Mouse (Mus musculus) left cerebral cortex, postnatal 10 days (tissue): ENCODE results near the gene Spns2. TPM values are rescaled to one million over a fixed set of nuclear protein-coding genes. Genes with fewer than 3 reads are reported as not detected.

Experiments
- DNase-seq, 2 experiments: peaks; one replicate each; pipeline ENCODE4 v3.0.0; 2021 to 2022; ENCODE audit warnings: low spot score in 2 of 2, mixed read lengths in 1 of 2; ENCODE audit errors: extremely low spot score in 1 of 2
- intact Hi-C: fragments of 180-260 bp; cut with DNase I; formaldehyde crosslinking; loops from one replicate; pipeline ENCODE4 v1.15.1; 2025
- total RNA-seq, 2 experiments: library from RNA; stranded (reverse); gene quantifications; 2 replicates each; pipeline ENCODE4 v1.2.3; 2021

Spns2 gene
- total RNA-seq, 2 experiments from 2014 or later: 30.8 to 37.4 TPM

- no peak for DNase-seq
- intact Hi-C loops: no loop called here
Measured at GRCm38 (mm10) chr11:72421518-72422278, 68.0 kb downstream of the Spns2 start.

DNA sequence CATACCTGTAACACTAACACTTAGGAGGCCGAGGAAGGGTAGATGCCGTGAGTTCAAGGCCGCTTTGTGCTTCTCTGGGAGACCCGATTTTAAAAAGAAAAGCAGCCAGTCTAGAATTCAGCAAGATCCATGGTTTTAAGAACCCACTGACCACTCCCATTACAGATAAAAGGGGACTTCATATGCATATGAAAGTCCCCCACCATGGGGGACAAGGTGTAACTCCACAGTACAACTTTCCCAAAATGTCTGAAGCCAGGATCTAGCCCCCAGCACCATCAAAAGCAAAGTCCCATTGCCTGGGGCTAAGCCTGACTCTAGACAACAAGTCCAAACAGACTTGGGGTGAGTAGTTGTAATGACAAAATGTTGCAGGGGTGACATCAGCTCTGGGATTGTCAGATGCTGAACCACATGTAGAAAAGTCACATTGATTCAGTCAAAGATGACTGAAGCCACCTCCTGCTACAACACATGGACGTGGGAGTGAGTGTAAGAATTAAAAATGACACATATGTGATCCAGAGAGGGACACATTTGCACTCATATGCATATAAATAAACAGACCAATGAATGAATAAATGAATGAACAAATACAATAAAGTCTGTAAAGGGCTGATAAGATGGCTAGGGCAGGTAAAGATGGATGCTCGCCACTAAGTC, 69.1 kb downstream of the Spns2 start:
- no peak for DNase-seq
- intact Hi-C loops: no loop called here

DNA sequence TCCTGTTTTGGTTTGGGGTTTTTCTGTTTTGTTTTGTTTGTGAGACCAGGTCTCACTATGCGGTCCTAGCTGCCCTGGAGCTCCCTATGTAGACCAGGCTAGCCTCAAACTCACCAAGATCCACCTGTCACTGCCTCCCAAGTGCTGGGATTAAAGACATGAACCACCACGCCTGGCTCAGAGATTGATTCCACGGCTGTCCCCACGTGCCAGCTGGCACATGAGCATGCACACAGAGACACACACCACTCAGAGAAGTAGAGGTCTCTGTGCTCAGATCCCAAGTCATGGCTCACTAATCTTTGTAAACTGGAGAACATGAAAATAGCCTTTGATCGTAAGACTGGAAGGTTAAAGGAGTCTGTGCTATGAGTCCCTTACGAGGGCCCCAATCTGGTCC, 70.7 kb downstream of the Spns2 start:
- intact Hi-C loops: no loop called here
- no peak for DNase-seq

DNA sequence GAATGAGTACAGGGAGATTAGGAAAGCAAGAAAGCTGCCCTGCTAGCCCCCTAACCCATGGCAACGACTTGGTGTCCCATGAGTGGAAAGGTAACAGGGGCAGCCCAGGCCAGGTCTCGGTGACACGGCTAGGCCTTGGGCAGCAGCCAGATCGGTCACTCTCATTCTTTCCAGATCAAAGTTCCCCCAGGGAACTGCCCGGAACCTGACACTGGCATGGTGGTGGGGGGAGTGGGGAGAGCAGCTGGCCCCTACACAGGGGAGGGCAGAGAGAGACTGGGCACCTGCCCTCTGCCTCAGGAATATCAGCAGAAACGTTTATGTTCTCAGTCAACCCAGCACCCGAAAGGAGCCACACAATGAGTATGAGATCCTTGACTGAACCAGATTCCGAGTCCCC, 71.5 kb downstream of the Spns2 start:
- intact Hi-C loops: no loop called here
- no peak for DNase-seq

DNA sequence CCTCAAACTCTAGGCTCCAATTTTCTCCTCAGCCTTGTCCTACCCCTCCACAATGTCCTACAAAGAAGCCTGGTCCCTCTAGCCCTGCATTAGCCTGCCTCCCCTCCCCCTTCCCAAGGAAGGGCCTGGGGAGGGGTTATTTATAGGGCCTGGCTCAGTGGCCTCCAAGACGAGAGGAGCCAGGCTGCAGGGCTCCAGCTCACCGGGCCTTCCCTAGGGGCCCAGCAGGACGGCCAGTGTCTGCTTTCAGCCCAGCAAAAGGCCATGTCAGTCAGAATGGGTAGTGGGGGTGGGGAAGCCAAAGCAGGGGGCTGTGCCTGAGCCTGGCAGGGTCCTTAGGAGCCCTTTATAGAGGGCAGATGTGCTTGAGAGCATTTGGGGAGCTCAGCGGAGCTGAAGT, 72.3 kb downstream of the Spns2 start:
- DNase-seq: no peak
- intact Hi-C loops: no loop called here

- intact Hi-C loops: no loop called here
Measured at GRCm38 (mm10) chr11:72416666-72417065, 73.0 kb downstream of the Spns2 start.

DNA sequence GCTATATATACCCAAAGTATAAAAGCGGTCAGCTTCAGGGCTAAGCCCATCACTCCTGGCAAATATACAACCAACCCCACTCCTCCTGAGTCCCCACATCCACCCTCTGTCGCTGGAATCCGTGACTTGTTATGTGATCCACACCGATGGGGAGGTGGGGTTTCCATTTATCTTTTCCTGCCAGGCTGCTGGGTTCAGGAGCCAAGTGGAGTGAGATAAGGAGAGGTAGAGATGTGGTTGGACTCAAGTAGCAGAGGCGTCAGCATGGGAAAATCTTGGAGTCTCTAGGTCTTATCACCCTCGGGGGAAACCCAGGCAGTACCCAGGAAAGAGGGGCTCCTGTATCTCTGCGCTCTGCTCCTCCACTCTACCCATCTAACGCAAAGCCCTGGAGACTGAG, 74.5 kb downstream of the Spns2 start:
- no peak for DNase-seq
- intact Hi-C loops: no loop called here

More at GRCm38 (mm10) chr11:72416666-72417065, 73.0 kb downstream of the Spns2 start:
- no peak for DNase-seq

GRCm38 (mm10) chr11:72413601-72414190, 76.0 kb downstream of the Spns2 start:
- no peak for DNase-seq
- intact Hi-C loops: no loop called here

DNA sequence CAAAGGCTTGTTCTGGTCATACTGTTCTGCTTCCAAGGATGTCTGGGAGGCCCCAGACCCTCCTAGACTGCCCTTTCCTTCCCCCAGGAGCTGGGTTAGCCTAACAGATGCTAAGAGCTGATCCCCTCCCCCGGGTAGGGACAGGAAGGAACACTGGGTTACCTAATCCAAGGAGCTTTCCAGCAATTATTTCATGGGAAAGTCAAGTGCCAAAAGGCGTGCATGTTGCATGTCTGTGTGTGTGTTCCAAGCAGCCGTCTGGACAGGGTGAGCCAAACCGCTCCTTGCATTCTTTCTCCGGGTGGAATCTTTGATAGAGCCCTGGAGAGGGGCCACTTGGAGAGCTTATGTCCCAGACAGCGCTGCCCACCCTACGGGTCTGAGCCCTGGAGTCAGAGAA, 76.7 kb downstream of the Spns2 start:
- intact Hi-C loops: no loop called here

GRCm38 (mm10) chr11:72411945-72412344, 77.8 kb downstream of the Spns2 start:
- intact Hi-C loops: no loop called here

More for the DNA sequence above, 76.7 kb downstream of the Spns2 start:
- DNase-seq: no peak

DNA sequence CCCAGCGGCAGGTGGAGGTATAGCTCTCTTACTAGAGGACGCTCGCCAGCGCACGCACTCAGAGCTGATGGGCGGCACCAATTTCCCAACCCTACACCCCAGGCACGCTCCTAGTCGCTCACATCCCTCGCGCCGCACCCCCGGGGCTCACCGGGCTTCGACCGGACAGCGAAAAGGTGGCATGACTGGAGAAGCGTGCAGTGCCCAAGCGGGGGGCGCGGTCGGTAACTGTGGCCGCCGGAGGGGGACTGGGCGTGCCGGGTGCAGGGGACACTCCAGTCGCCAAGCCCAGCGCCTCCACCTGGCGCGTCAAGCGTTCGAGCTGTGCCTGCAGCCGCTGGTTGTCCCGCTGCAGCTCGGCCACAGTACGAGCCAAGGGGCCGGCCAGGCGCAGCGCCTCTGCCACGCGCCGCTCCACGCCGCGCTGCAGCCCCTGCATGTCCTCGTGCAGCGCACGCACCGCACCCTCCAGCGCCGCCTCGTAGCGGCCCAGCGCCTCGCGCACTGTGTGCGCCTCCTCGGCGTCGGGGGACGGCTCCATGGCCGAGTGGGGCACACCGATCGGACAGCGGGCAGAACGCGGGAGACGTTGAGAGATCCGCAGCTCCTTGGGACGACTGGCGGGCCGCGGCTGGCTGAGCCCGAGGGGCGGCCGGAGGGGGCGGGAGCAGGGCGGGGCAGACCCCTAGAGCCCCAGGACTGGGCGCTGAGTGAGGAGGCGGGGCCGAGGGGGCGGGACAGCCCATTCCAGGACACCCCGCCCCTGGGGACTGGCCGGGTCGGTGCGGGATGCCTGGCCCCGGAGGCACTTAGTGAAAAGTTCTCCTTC, 78.4 kb downstream of the Spns2 start, which contains the start of gene Smtnl2:
TSS of gene Smtnl2 (minus strand) at position 621 of the 829 bp plus-strand sequence.
- intact Hi-C loops: no loop called here

More at GRCm38 (mm10) chr11:72411945-72412344, 77.8 kb downstream of the Spns2 start:
- no peak for DNase-seq

DNA sequence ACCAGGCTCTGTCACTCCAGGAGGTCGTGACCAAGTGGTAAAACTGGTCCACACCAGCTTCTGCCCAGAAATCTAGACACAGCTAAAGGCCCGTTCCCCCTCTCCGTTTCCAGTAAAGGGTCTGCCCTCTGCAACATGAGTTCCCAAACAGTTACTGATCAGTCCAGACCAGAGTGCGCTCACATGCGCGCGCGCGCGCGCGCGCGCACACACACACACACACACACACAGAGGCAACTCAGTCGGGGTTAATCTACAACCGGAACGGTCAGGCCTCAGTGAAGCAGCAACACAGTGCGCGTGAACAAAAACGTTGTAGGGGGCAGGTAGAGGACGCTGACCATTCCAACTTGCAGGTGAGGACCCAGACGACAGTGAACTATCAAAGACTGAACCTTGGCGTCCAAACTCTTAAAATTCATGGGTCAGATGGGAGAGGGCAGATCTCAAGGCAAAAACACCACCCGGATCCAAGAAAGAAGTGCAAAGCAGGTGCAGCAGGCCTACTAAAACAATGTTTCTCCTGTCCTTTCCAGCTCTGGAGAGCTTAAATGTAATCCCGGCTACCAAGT, 79.1 kb downstream of the Spns2 start:
- DNase-seq: no peak
- intact Hi-C loops: no loop called here

More for the DNA sequence above, 78.4 kb downstream of the Spns2 start, which contains the start of gene Smtnl2:
- DNase-seq: peak; percentile 18 to 90

- no peak for DNase-seq
- intact Hi-C loops: no loop called here
Measured at GRCm38 (mm10) chr11:72409649-72410385, 79.9 kb downstream of the Spns2 start.

DNA sequence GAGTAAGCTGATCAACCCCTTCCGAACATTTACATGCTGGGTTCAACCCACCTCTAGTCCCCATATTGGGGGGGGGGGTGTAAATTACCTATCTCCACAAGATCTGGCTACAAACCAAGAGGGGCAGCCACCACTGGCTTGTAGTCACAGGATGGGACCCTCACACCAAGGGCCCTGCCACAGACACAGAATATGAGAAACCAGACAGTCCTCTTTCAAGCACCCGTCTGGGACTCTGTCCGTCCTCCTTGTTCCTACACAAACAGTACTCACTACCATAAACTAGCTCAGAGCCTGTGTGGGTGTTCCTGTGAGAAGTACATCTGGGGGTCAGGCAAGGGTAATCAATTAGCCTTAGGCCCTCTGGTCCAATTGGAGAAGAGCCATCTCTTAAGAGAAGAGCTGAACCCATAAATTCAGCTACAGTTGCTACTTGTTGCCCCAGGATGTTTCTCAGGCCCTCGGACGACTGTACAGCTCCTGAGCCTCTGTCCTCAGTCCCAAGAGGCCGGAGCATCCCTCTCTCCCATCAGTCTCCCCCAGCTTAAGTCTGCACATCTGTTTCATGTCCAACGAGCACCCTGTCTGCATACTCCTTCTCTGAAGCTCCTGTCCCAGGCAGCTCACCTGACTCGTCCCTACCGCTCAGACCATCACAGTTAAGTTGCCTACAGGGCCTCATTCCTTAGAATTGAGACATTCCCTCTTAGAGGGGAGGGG, 81.1 kb downstream of the Spns2 start:
- intact Hi-C loops: no loop called here
- no peak for DNase-seq

DNA sequence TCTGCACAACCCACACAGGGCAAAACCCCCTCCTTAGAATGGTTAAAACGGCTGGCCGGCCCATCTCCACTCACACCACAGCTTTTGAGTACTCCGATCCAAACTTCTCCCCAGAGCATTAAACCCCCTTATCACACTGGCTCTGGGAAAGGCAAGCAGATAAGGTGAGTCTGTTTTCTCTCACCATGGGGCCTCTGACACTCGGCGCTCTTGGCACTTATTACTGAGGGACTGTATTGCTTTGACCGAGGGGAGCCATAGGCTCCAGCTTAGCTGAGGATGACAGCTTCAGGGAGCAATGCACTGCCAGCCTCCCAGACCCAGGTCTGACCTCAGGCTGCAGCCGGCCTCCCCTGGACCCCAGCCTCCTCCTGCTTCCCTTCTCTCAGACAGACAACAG, 82.1 kb downstream of the Spns2 start:
- no peak for DNase-seq
- intact Hi-C loops: no loop called here

GRCm38 (mm10) chr11:72407081-72407480, 82.6 kb downstream of the Spns2 start:
- no peak for DNase-seq
- intact Hi-C loops: no loop called here

- intact Hi-C loops: no loop called here
- DNase-seq: no peak
Measured at GRCm38 (mm10) chr11:72406079-72406675, 83.5 kb downstream of the Spns2 start.
